Mouse (Mus musculus) B cell, adult 67 days (primary cell): Measurements from ENCODE around the gene 1520401A03Rik. TPM values are rescaled to one million over a fixed set of nuclear protein-coding genes. Genes with fewer than 3 reads are reported as not detected.

Source experiments
- total RNA-seq, 2 experiments: library from RNA; stranded (reverse); gene quantifications; 4 replicates each; pipeline ENCODE4 v1.2.4; 2023

Gene 1520401A03Rik
- total RNA-seq: not detected

GRCm38 (mm10) chr17:23722376-23723125 lies at the start of gene 1520401A03Rik:
Gene 1520401A03Rik (minus strand): TSS chr17:23722783.

GRCm38 (mm10) chr17:23771284-23772218 lies 49.0 kb upstream of the 1520401A03Rik start, which contains the start of gene Flywch1:
Gene Flywch1 (minus strand): TSS chr17:23771602.

GRCm38 (mm10) chr17:23745301-23746251 lies 23.0 kb upstream of the 1520401A03Rik start, which contains the start of gene Kremen2:
Gene Kremen2 (minus strand): TSS chr17:23745833.

GRCm38 (mm10) chr17:23740598-23741021 lies 18.0 kb upstream of the 1520401A03Rik start, which contains the start of gene Paqr4:
Gene Paqr4 (minus strand): TSS chr17:23740867.

DNA sequence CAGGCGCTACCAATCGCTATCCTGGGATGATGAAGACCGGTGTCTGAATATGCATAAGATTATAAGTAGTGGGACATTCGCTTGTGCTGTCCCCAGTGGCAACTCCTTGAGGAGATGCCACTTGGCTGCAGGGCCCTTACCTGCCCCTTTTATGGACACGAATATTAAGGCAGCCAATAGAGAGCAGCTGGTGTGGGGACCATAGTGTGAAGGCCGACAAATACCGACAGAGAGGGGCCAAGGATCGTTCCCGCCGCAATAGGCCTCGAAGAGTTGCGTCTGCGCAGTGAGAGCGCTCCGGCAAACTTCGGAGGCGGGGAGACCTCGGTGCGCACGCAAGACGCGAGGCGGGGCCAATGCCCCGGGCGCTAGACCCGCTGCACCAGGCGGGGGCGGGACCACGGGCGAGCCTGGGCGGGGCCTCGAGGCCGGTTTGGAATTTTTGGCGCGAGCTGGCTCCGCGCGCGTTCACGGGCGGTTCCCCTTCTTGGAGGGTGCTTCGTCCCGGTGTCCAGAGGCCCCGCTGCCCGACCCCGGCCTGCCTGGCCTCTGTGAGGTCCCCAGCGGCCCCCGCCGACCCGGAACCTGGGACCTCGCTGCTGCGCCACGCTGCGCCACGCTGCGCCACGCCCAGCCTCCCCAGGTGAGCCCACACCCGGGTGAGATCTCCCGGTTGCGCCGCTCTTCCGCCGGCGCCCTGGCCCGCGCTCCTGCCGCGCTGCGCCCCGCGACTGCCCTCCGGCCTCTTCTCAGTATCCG lies 3.6 kb upstream of the 1520401A03Rik start, which contains the start of gene Pkmyt1:
TSS of gene Pkmyt1 (plus strand) at position 338 of the 759 bp plus-strand sequence.

DNA sequence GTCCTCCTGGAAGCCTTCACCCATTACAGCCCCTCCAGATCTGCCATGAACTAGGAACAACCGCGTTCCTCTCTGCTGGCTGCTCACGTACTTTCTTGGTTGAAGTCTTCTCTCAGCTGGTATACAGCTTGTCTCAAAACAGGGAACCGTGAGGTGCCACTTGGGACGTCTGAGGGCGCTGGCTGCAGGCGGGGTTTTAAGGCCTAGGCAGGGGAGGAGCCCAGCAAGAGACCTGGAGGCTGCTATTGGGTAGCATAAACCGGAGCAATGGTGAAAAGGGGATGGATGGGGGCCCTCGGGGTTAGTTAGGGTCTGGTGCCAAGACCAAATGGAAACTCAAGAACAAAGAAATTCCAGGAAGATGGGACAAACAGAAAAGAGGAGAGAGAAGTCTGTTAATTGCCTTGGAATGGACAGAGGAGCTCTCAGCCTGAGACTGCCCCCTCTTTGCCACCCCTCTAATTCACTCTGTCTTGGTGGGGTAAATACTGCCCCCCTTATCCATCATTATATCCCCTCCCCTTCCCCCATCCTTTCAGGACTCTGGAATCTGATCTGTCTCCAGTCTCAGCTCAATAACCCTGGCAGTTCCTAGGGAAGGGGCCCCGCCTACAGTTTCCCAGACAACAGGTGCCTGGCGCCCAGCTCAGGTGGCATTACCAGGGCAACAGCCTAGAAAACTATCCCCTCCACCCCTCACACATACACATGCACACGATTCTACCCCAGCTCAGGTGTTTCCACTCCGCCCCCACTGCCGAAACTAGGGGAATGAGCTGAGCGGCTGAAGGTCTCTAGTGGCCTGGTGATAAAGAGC lies 38.5 kb downstream of the 1520401A03Rik start, which contains the start of gene Cldn9:
TSS of gene Cldn9 (minus strand) at position 171 of the 817 bp plus-strand sequence.

GRCm38 (mm10) chr17:23679127-23679835 lies 43.3 kb downstream of the 1520401A03Rik start, which contains the start of gene Cldn6:
Gene Cldn6 (plus strand): TSS chr17:23679249.

DNA sequence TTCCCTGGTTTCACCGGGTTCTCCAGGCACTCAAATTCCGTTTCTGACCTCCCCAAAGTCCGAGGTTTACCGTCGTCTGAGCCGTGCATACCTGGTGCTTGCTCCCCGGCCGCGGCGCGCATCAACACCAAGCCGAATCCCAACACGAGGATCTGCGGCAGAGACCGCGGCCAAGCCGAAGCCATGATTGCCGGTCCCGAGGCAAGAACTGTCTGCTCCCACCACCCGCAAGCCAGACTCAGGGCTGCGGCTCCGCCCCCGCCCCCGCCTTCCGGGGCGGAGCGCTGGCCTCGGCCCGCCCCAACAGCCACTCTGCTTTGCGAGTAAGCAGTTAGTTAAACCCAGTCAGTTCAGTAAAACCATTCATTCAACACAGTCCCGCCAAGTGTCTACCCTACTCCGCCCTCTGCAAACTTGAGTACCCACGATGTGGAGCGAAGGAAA lies 45.3 kb downstream of the 1520401A03Rik start, which contains the start of gene Tnfrsf12a:
TSS of gene Tnfrsf12a (minus strand) at position 233 of the 444 bp plus-strand sequence.

DNA sequence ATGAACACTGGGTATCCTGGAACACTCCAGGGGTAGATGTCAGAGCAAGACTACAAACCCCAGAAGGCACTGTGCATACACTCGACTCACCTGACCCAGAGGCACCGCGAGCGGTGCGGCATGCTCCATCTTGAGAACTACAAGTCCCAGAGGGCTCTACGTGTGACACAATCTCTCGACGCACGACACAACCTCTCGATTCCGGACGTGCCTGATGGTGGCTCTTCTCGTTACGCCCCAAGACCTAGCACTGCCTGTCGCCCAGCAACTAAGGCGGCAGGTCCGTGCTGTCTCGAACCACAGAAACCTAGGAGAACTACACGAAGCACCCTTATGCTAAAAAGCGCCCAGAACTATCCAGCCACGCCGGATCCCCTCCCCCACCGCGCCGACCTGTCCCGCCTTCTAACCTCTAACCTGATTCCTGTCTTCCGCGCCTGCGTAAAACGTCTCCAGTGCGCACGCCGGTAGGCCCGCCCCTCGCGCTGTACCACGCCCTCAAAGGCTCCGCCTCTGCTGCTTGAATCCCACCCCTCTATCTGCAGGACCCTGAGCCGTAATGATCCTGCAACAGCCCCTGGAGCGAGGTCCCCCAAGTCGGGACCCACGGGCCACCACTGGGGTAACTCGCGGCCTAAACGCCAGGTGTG lies 49.0 kb downstream of the 1520401A03Rik start, which contains the start of the genes Hcfc1r1 and Thoc6:
TSS of gene Hcfc1r1 (plus strand) at position 173 of the 650 bp plus-strand sequence.
TSS of gene Thoc6 (minus strand) at position 459 of the 650 bp plus-strand sequence.

DNA sequence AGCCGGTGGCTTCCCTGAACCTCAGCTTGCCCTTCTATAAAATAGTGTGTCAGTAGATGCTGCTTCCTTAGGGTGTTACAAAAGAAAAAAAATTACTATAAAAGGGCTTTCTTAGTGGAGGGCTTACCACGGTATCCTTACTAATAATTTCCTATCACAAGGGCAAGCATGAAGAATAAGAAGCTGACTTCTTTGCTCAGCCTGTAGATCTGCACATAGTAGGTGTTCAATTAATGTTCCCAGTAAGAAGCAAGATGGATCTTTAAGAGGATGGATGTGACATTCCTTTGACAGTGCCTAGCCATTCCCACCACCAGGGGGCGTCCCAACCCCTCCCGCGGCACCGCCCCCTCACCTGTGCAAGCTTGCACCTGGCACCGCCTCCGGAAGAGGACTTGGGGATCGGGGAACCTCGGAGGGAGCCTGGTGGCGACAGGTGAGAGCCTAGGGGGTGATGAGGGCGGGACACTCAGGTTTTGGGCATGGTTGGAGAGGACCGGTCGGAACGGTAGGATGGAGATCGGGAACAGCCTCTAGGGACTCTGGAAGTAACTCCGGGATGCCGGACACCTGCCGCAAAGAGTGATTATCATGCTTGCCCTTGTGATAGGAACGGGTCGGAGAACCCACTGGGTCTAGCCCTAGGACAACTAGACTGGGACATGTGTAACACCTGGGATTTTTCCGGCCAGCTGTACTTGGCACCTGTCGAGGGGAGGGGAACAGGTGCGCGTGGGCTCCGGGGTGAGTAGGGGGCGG lies 62.3 kb downstream of the 1520401A03Rik start, which contains the start of gene Bicdl2:
TSS of gene Bicdl2 (plus strand) at position 390 of the 759 bp plus-strand sequence.

Other genes with a start within 250 kb of the 1520401A03Rik start
- not detected for gene Vmn2r117, start 243.1 kb downstream of the 1520401A03Rik start, total RNA-seq
- 10 to 100 TPM in 1 of 2 experiments, 1 to 10 TPM in 1; 8.3 to 11.5 TPM for gene Zfp213, start 158.5 kb downstream of the 1520401A03Rik start, total RNA-seq
- gene Zfp13, start 123.3 kb downstream of the 1520401A03Rik start, total RNA-seq: not detected
- not detected for gene Zscan10, start 121.9 kb downstream of the 1520401A03Rik start, total RNA-seq
- not detected for gene Mmp25, start 77.5 kb downstream of the 1520401A03Rik start, total RNA-seq
- gene Bicdl2, start 62.3 kb downstream of the 1520401A03Rik start, total RNA-seq: under 1 TPM in 1 of 2 experiments, not detected in 1; 0.36 TPM
- gene Hcfc1r1, start 49.2 kb downstream of the 1520401A03Rik start, total RNA-seq: 10 to 100 TPM; 40.1 to 46.3 TPM
- gene Thoc6, start 48.9 kb downstream of the 1520401A03Rik start, total RNA-seq: 10 to 100 TPM; 24.5 to 27.7 TPM
- gene Tnfrsf12a, start 45.3 kb downstream of the 1520401A03Rik start, total RNA-seq: 10 to 100 TPM; 10.2 to 15.2 TPM
- gene Cldn6, start 43.5 kb downstream of the 1520401A03Rik start, total RNA-seq: not detected
- not detected for gene Cldn9, start 38.8 kb downstream of the 1520401A03Rik start, total RNA-seq
- gene Pkmyt1, start 3.6 kb upstream of the 1520401A03Rik start, total RNA-seq: 10 to 100 TPM; 32.9 to 38.9 TPM
- 1 to 10 TPM in 1 of 2 experiments, under 1 TPM in 1; 0.20 to 1.0 TPM for gene Paqr4, start 18.1 kb upstream of the 1520401A03Rik start, total RNA-seq
- gene Kremen2, start 23.1 kb upstream of the 1520401A03Rik start, total RNA-seq: not detected
- gene Flywch1, start 48.8 kb upstream of the 1520401A03Rik start, total RNA-seq: 10 to 100 TPM; 24.9 to 32.8 TPM
- gene Flywch2, start 63.3 kb upstream of the 1520401A03Rik start, total RNA-seq: not detected
- 1,000 to 10,000 TPM; 1,310 to 1,340 TPM for gene Srrm2, start 67.7 kb upstream of the 1520401A03Rik start, total RNA-seq
- 100 to 1,000 TPM; 164 to 171 TPM for gene Elob, start 106.4 kb upstream of the 1520401A03Rik start, total RNA-seq
- not detected for gene Prss33, start 113.3 kb upstream of the 1520401A03Rik start, total RNA-seq
- not detected for gene Prss32, start 121.1 kb upstream of the 1520401A03Rik start, total RNA-seq
- gene Prss41, start 121.4 kb upstream of the 1520401A03Rik start, total RNA-seq: under 1 TPM in 1 of 2 experiments, not detected in 1; 0.41 TPM
- not detected for gene Prss21, start 145.3 kb upstream of the 1520401A03Rik start, total RNA-seq
- not detected for gene Dcpp1, start 158.1 kb upstream of the 1520401A03Rik start, total RNA-seq
- gene Dcpp2, start 158.1 kb upstream of the 1520401A03Rik start, total RNA-seq: not detected
- gene Dcpp3, start 194.7 kb upstream of the 1520401A03Rik start, total RNA-seq: not detected
- not detected for gene Sbp, start 218.9 kb upstream of the 1520401A03Rik start, total RNA-seq
- not detected for gene Sbpl, start 232.5 kb upstream of the 1520401A03Rik start, total RNA-seq